Mouse (Mus musculus): Measurements from ENCODE around the gene Ugt1a7c. TPM values are rescaled to one million over a fixed set of nuclear protein-coding genes. Genes with fewer than 3 reads are reported as not detected.
A peak's percentile ranks its signal among the peaks of the same experiment; 100 is the strongest.

Gene Ugt1a7c
- polyA plus RNA-seq, 1 experiment from 2014 or later: 33.9 TPM

DNA sequence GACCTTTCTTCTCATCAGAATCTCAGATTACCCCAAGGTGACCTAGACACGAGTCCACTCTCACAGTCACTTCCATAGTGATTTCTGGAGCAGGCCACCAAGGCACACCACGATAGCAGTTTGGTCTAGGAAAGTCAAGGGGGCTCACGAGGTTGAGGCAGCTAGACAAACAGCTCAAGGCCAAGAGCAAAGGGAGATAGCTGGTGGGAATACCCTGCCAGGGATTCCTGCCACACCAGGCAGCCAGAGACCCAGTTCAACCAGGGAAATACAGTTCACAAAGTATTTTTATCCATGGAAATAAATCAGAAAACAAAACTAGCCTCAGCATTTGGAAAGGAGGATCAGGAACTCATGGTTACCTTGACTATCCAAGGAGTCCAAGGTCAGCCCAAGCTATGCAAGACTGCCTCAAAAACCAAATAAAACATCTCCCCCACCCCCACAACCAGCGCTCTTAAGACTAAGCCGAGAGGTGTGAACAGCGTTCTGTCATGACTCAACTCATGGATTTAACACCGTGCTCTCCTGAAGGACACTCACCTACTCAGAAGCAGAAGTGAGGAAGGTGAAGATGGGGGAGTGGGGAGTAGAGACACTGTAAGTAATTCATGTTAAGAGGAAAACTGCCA lies 169.5 kb downstream of the Ugt1a7c start:
- ATAC-seq (ENCODE audit: low FRiP score, low TSS enrichment) (no peak), DNase-seq (ENCODE audit: low spot score) (no peak)
- Histone ChIP-seq H3K9ac (ENCODE audit: low read length) (no peak overlapping the region), H3K27ac (replicated peaks) (no peak overlapping the region), H3K36me3 (ENCODE audit: control insufficient read depth, insufficient read depth, low read length) (peaks cover 98% of the 10 kb centered on the region), H3K4me3 (ENCODE audit: low read depth, low read length) (no peak overlapping the region), H3K4me2 (replicated peaks; ENCODE audit: low read depth) (no peak overlapping the region), H3K9me3 (ENCODE audit: control insufficient read depth, low read length) (no peaks in the 10 kb centered on the region), H3K4me1 (replicated peaks; ENCODE audit: control insufficient read depth, insufficient read depth) (peaks cover 19% of the 10 kb centered on the region), H3K27me3 (ENCODE audit: control insufficient read depth, insufficient read depth, low read length) (no peaks in the 10 kb centered on the region)
- TF ChIP-seq CTCF (IDR thresholded peaks at IDR 0.05; ENCODE audit: low read depth) (no peak), EP300 (optimal IDR thresholded peaks at IDR 0.05) (no peak)
- 81% methylated on average over 7 of the region's 7 CpGs for WGBS

GRCm38 (mm10) chr1:88264869-88265240 lies 170.0 kb downstream of the Ugt1a7c start:
- Histone ChIP-seq H3K9ac (ENCODE audit: low read length) (peak overlapping the region; percentile 5; the same call in 1 of the 2 replicates), H3K4me3 (ENCODE audit: low read depth, low read length) (no peak overlapping the region), H3K9me3 (ENCODE audit: control insufficient read depth, low read length) (no peaks in the 10 kb centered on the region), H3K36me3 (ENCODE audit: control insufficient read depth, insufficient read depth, low read length) (peaks cover 98% of the 10 kb centered on the region), H3K4me1 (replicated peaks; ENCODE audit: control insufficient read depth, insufficient read depth) (peaks cover 15% of the 10 kb centered on the region), H3K4me2 (replicated peaks; ENCODE audit: low read depth) (no peak overlapping the region), H3K27me3 (ENCODE audit: control insufficient read depth, insufficient read depth, low read length) (no peaks in the 10 kb centered on the region), H3K27ac (replicated peaks) (no peak overlapping the region)
- 76% methylated on average over 4 of the region's 4 CpGs for WGBS
- ATAC-seq (ENCODE audit: low FRiP score, low TSS enrichment) (no peak), DNase-seq (ENCODE audit: low spot score) (no peak)
- TF ChIP-seq CTCF (IDR thresholded peaks at IDR 0.05; ENCODE audit: low read depth) (no peak), EP300 (optimal IDR thresholded peaks at IDR 0.05) (no peak)

DNA sequence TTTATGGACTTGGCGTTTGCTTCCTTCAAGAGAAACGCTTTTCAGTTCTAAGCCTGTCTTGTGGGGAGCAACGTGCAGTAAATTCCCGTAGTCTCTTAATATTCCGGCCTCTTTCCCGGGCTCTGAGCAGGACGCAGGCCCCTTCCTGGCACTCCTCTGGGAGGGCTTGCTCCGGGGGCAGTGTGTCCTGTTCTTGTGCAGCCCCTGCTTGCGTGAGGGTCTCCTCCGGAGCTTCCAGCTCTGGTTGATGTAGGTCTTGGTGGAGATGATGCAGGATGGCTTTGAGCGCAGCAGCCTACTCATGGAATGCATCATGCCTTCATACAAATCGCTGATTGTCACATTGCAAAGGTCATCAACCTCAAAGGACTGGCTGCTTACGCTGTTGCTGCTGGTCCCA lies 171.3 kb downstream of the Ugt1a7c start:
- Histone ChIP-seq H3K27ac (replicated peaks) (no peak overlapping the region), H3K27me3 (ENCODE audit: control insufficient read depth, insufficient read depth, low read length) (no peaks in the 10 kb centered on the region), H3K9me3 (ENCODE audit: control insufficient read depth, low read length) (no peaks in the 10 kb centered on the region), H3K36me3 (ENCODE audit: control insufficient read depth, insufficient read depth, low read length) (peaks cover 89% of the 10 kb centered on the region), H3K4me1 (replicated peaks; ENCODE audit: control insufficient read depth, insufficient read depth) (peaks cover 10% of the 10 kb centered on the region), H3K4me2 (replicated peaks; ENCODE audit: low read depth) (no peak overlapping the region), H3K9ac (ENCODE audit: low read length) (no peak overlapping the region), H3K4me3 (ENCODE audit: low read depth, low read length) (no peak overlapping the region)
- DNase-seq (ENCODE audit: low spot score) (no peak), ATAC-seq (ENCODE audit: low FRiP score, low TSS enrichment) (no peak)
- no peak for TF ChIP-seq EP300 (optimal IDR thresholded peaks at IDR 0.05)
- no peak for TF ChIP-seq CTCF (IDR thresholded peaks at IDR 0.05; ENCODE audit: low read depth)
- 90% methylated on average over 13 of the region's 13 CpGs for WGBS

DNA sequence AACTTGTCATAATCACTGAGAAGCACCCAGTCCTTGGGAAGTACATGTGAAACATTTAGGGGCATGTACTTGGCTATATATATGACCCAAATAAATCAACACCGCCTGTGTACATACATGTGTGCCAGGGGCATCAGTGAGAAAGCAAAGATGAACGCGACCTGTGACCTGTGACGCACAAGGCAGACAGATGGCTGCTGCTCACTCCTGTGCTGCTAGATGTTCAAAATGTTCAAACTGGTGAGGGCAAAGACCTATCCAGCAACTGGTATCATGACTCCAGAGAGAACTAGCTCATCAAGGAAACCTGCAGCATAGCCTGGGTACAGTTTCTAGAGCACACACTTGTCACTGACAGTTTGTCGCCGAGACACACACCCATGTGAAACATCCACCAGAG lies 172.6 kb downstream of the Ugt1a7c start:
- DNase-seq (ENCODE audit: low spot score) (no peak), ATAC-seq (ENCODE audit: low FRiP score, low TSS enrichment) (peak; percentile 4)
- 89% methylated on average over 6 of the region's 6 CpGs for WGBS
- Histone ChIP-seq H3K9ac (ENCODE audit: low read length) (0 out of 2 replicates have a peak overlapping the region, but pooled peaks have one; percentile 2), H3K4me3 (ENCODE audit: low read depth, low read length) (no peak overlapping the region), H3K4me2 (replicated peaks; ENCODE audit: low read depth) (no peak overlapping the region), H3K9me3 (ENCODE audit: control insufficient read depth, low read length) (no peaks in the 10 kb centered on the region), H3K4me1 (replicated peaks; ENCODE audit: control insufficient read depth, insufficient read depth) (no peaks in the 10 kb centered on the region), H3K27ac (replicated peaks) (no peak overlapping the region), H3K36me3 (ENCODE audit: control insufficient read depth, insufficient read depth, low read length) (peaks cover 85% of the 10 kb centered on the region), H3K27me3 (ENCODE audit: control insufficient read depth, insufficient read depth, low read length) (no peaks in the 10 kb centered on the region)
- TF ChIP-seq CTCF (IDR thresholded peaks at IDR 0.05; ENCODE audit: low read depth) (no peak), EP300 (optimal IDR thresholded peaks at IDR 0.05) (no peak)

GRCm38 (mm10) chr1:88268070-88268469 lies 173.2 kb downstream of the Ugt1a7c start:
- no peak overlapping the region for H3K4me2 ChIP-seq (replicated peaks; ENCODE audit: low read depth)
- H3K27ac ChIP-seq (replicated peaks): no peak overlapping the region
- TF ChIP-seq CTCF (IDR thresholded peaks at IDR 0.05; ENCODE audit: low read depth) (no peak), EP300 (optimal IDR thresholded peaks at IDR 0.05) (no peak)
- H3K36me3 ChIP-seq (ENCODE audit: control insufficient read depth, insufficient read depth, low read length): peaks cover 84% of the 10 kb centered on the region
- 86% methylated on average over 6 of the region's 6 CpGs for WGBS
- no peak; the same call in 1 of the 2 replicates for ATAC-seq (ENCODE audit: low FRiP score, low TSS enrichment)
- no peak overlapping the region for H3K9ac ChIP-seq (ENCODE audit: low read length)
- H3K9me3 ChIP-seq (ENCODE audit: control insufficient read depth, low read length): no peaks in the 10 kb centered on the region
- no peak for DNase-seq (ENCODE audit: low spot score)
- H3K4me1 ChIP-seq (replicated peaks; ENCODE audit: control insufficient read depth, insufficient read depth): no peaks in the 10 kb centered on the region
- no peak overlapping the region for H3K4me3 ChIP-seq (ENCODE audit: low read depth, low read length)
- no peaks in the 10 kb centered on the region for H3K27me3 ChIP-seq (ENCODE audit: control insufficient read depth, insufficient read depth, low read length)

Other genes starting within 250 kb of the Ugt1a7c start
- 8.7 and 9.5 TPM in 2 replicates for gene Dgkd, start 241.8 kb upstream of the Ugt1a7c start, polyA plus RNA-seq (2015; fragmentation: Nextera tagmentation; extraction: Ambion mirVana)
- 10.4 and 10.7 TPM in 2 replicates for gene Usp40, start 86.5 kb upstream of the Ugt1a7c start, polyA plus RNA-seq (2015; fragmentation: Nextera tagmentation; extraction: Ambion mirVana)
- gene Ugt1a10, start 39.7 kb upstream of the Ugt1a7c start, polyA plus RNA-seq (2015; fragmentation: Nextera tagmentation; extraction: Ambion mirVana): not detected in 2 replicates
- 0.65 and 1.4 TPM in 2 replicates for gene Ugt1a9, start 24.3 kb upstream of the Ugt1a7c start, polyA plus RNA-seq (2015; fragmentation: Nextera tagmentation; extraction: Ambion mirVana)
- not detected in 2 replicates for gene Ugt1a8, start 7.2 kb upstream of the Ugt1a7c start, polyA plus RNA-seq (2015; fragmentation: Nextera tagmentation; extraction: Ambion mirVana)
- gene Ugt1a6b, start 8.2 kb downstream of the Ugt1a7c start, polyA plus RNA-seq (2015; fragmentation: Nextera tagmentation; extraction: Ambion mirVana): 5.2 and 6.7 TPM in 2 replicates
- 56.5 and 65.8 TPM in 2 replicates for gene Ugt1a6a, start 39.7 kb downstream of the Ugt1a7c start, polyA plus RNA-seq (2015; fragmentation: Nextera tagmentation; extraction: Ambion mirVana)
- gene Ugt1a5, start 71.0 kb downstream of the Ugt1a7c start, polyA plus RNA-seq (2015; fragmentation: Nextera tagmentation; extraction: Ambion mirVana): not detected in 2 replicates
- gene Ugt1a2, start 105.5 kb downstream of the Ugt1a7c start, polyA plus RNA-seq (2015; fragmentation: Nextera tagmentation; extraction: Ambion mirVana): 0.12 TPM in 1 of 2 replicates, not detected in the other
- gene Dnajb3, start 110.7 kb downstream of the Ugt1a7c start, polyA plus RNA-seq (2015; fragmentation: Nextera tagmentation; extraction: Ambion mirVana): 7.2 and 8.2 TPM in 2 replicates
- 23.6 and 24.8 TPM in 2 replicates for gene Ugt1a1, start 116.9 kb downstream of the Ugt1a7c start, polyA plus RNA-seq (2015; fragmentation: Nextera tagmentation; extraction: Ambion mirVana)
- 0.54 and 0.84 TPM in 2 replicates for gene Mroh2a, start 131.9 kb downstream of the Ugt1a7c start, polyA plus RNA-seq (2015; fragmentation: Nextera tagmentation; extraction: Ambion mirVana)
- gene Hjurp, start 182.6 kb downstream of the Ugt1a7c start, polyA plus RNA-seq (2015; fragmentation: Nextera tagmentation; extraction: Ambion mirVana): 30.0 and 34.1 TPM in 2 replicates
- 0.02 and 0.06 TPM in 2 replicates for gene Trpm8, start 182.6 kb downstream of the Ugt1a7c start, polyA plus RNA-seq (2015; fragmentation: Nextera tagmentation; extraction: Ambion mirVana)

Data from stomach, postnatal 0 days (tissue).